ENCODE assay signal across 28 mouse cellular contexts in genomic region chr11:47445683-47446082, GRCm38 (mm10).
"Had no signal": no experiment of that assay in that cellular context is flagged by ENCODE, and none has a peak within 500 bp of the region (broad histone marks: within the 10 kb centered on the region; RNA-seq: fewer than 3 reads in every experiment).

No protein-coding gene starts in this region.

- H3K36me3 ChIP-seq: limb, embryonic 10.5 days; limb, embryonic 12.5 days; limb, embryonic 13.5 days; limb, embryonic 15.5 days; liver, embryonic 12.5 days; liver, embryonic 13.5 days; liver, embryonic 15.5 days; lung, embryonic 15.5 days; midbrain, embryonic 10.5 days; midbrain, embryonic 12.5 days; midbrain, embryonic 13.5 days; midbrain, embryonic 15.5 days; neural tube, embryonic 12.5 days had no signal

- H3K4me3 ChIP-seq: limb, embryonic 10.5 days; limb, embryonic 12.5 days; limb, embryonic 13.5 days; limb, embryonic 15.5 days; liver, embryonic 12.5 days; liver, embryonic 13.5 days; liver, embryonic 15.5 days; lung, embryonic 15.5 days; megakaryocyte, embryonic 14.5 days; midbrain, embryonic 10.5 days; midbrain, embryonic 12.5 days; midbrain, embryonic 13.5 days; midbrain, embryonic 15.5 days; myocyte; neural tube, embryonic 12.5 days had no signal

- H3K27ac ChIP-seq: limb, embryonic 10.5 days; limb, embryonic 12.5 days; limb, embryonic 13.5 days; limb, embryonic 15.5 days; liver, embryonic 12.5 days; liver, embryonic 13.5 days; liver, embryonic 14.5 days; liver, embryonic 15.5 days; lung, embryonic 15.5 days; macrophage; midbrain, embryonic 10.5 days; midbrain, embryonic 12.5 days; midbrain, embryonic 13.5 days; midbrain, embryonic 15.5 days; neural tube, embryonic 12.5 days had no signal

- DNase-seq: left cerebral cortex, postnatal 4 days; liver; liver, embryonic 13.5 days; liver, postnatal 0 days; lung, adult 18-20 months; lung, adult 2 months; lung, embryonic 14.5 days; lung, postnatal 10 days; lung, postnatal 14 days; lung, postnatal 36 days; lung, postnatal 4 days; midbrain, embryonic 14.5 days had no signal

- H3K9ac ChIP-seq: limb, embryonic 12.5 days; limb, embryonic 13.5 days; limb, embryonic 15.5 days; liver, embryonic 12.5 days; liver, embryonic 13.5 days; liver, embryonic 14.5 days; liver, embryonic 15.5 days; liver, postnatal 0 days; lung, embryonic 14.5 days; lung, embryonic 15.5 days; midbrain, embryonic 12.5 days; midbrain, embryonic 13.5 days; midbrain, embryonic 15.5 days; neural tube, embryonic 12.5 days had no signal

- H3K4me1 ChIP-seq: limb, embryonic 10.5 days; limb, embryonic 12.5 days; limb, embryonic 13.5 days; limb, embryonic 15.5 days; liver, embryonic 12.5 days; liver, embryonic 13.5 days; liver, embryonic 15.5 days; lung, embryonic 15.5 days; megakaryocyte, embryonic 14.5 days; midbrain, embryonic 10.5 days; midbrain, embryonic 12.5 days; midbrain, embryonic 13.5 days; midbrain, embryonic 15.5 days; neural tube, embryonic 12.5 days had no signal

- H3K9me3 ChIP-seq: limb, embryonic 10.5 days; limb, embryonic 12.5 days; limb, embryonic 13.5 days; limb, embryonic 15.5 days; liver, embryonic 12.5 days; liver, embryonic 13.5 days; liver, embryonic 15.5 days; lung, embryonic 15.5 days; megakaryocyte, embryonic 14.5 days; midbrain, embryonic 10.5 days; midbrain, embryonic 12.5 days; midbrain, embryonic 13.5 days; midbrain, embryonic 15.5 days; neural tube, embryonic 12.5 days had no signal

- H3K27me3 ChIP-seq: limb, embryonic 12.5 days; limb, embryonic 13.5 days; limb, embryonic 15.5 days; liver, embryonic 12.5 days; liver, embryonic 13.5 days; liver, embryonic 15.5 days; lung, embryonic 15.5 days; megakaryocyte, embryonic 14.5 days; midbrain, embryonic 12.5 days; midbrain, embryonic 13.5 days; midbrain, embryonic 15.5 days; neural tube, embryonic 12.5 days had no signal
